24 mouse cellular contexts compared by ENCODE assay signal in genomic region chr11:45685571-45685970, GRCm38 (mm10).
DNase-seq lines count a peak whose midpoint lies in the region; ATAC-seq and TF ChIP-seq lines count a peak whose summit lies in the region.
"Had no signal": no experiment of that assay in that cellular context is flagged by ENCODE, and none has a peak within 500 bp of the region (broad histone marks: within the 10 kb centered on the region; RNA-seq: fewer than 3 reads in every experiment).

No protein-coding gene starts in this region.

- TF ChIP-seq CTCF in testis, adult 2 months (IDR thresholded peaks at IDR 0.05; ENCODE audit: control insufficient read depth, insufficient read depth, insufficient replicate concordance, low read depth, low read length) = no peak

- no peak for ATAC-seq in heart, embryonic 11.5 days (replicated peaks; ENCODE audit: insufficient number of reproducible peaks, low FRiP score, low TSS enrichment)
- no peak for ATAC-seq in midbrain, embryonic 15.5 days (replicated peaks)
- ATAC-seq: CD4-positive, CD25-positive, alpha-beta regulatory T cell, adult 4 months; forebrain, embryonic 15.5 days; hindbrain, embryonic 16.5 days; inflammation-experienced regulatory T-cells, adult 6 months; intestine, postnatal 0 days had no signal

- H3K9me3 ChIP-seq in heart, embryonic 11.5 days (replicated peaks; ENCODE audit: control insufficient read depth, low read length) = no peaks in the 10 kb centered on the region
- H3K9me3 ChIP-seq in midbrain, embryonic 15.5 days = no peaks in the 10 kb centered on the region
- H3K9me3 ChIP-seq: embryonic facial prominence, embryonic 15.5 days; forebrain, embryonic 15.5 days; G1E; heart, embryonic 15.5 days; hindbrain, embryonic 12.5 days had no signal

- no peak overlapping the region for H3K27ac ChIP-seq in heart, embryonic 11.5 days (ENCODE audit: low read depth, low read length)
- H3K27ac ChIP-seq in testis, adult 2 months (ENCODE audit: control insufficient read depth, insufficient read depth, low read depth, low read length) = peak overlapping the region; percentile 12; the same call in 1 of the 2 replicates
- no peak overlapping the region for H3K27ac ChIP-seq in midbrain, embryonic 15.5 days
- H3K27ac ChIP-seq: embryonic facial prominence, embryonic 15.5 days; forebrain, embryonic 15.5 days; heart, embryonic 15.5 days; hindbrain, embryonic 12.5 days had no signal

- peaks cover 9% of the 10 kb centered on the region; the same call in 1 of the 2 replicates for H3K4me1 ChIP-seq in heart, embryonic 11.5 days (ENCODE audit: control insufficient read depth, insufficient read depth, low read length)
- no peaks in the 10 kb centered on the region for H3K4me1 ChIP-seq in testis, adult 2 months (ENCODE audit: control insufficient read depth, insufficient read depth, low read length)
- H3K4me1 ChIP-seq in midbrain, embryonic 15.5 days = no peaks in the 10 kb centered on the region
- H3K4me1 ChIP-seq: forebrain, embryonic 15.5 days; hindbrain, embryonic 12.5 days had no signal

- H3K27me3 ChIP-seq in heart, embryonic 11.5 days (ENCODE audit: control insufficient read depth, insufficient read depth, low read length) = no peaks in the 10 kb centered on the region
- no peaks in the 10 kb centered on the region for H3K27me3 ChIP-seq in testis, adult 2 months (ENCODE audit: control insufficient read depth, insufficient read depth, low read length)
- no peaks in the 10 kb centered on the region for H3K27me3 ChIP-seq in midbrain, embryonic 15.5 days (replicated peaks)
- H3K27me3 ChIP-seq: embryonic facial prominence, embryonic 15.5 days; forebrain, embryonic 15.5 days; heart, embryonic 15.5 days; hindbrain, embryonic 12.5 days had no signal

- H3K36me3 ChIP-seq in heart, embryonic 11.5 days (ENCODE audit: control insufficient read depth, insufficient read depth, low read length) = no peaks in the 10 kb centered on the region
- H3K36me3 ChIP-seq in testis, adult 2 months (ENCODE audit: control insufficient read depth, insufficient read depth, low read length) = no peaks in the 10 kb centered on the region
- H3K36me3 ChIP-seq in midbrain, embryonic 15.5 days (replicated peaks) = no peaks in the 10 kb centered on the region
- H3K36me3 ChIP-seq: embryonic facial prominence, embryonic 15.5 days; forebrain, embryonic 15.5 days; G1E; heart, embryonic 15.5 days; hindbrain, embryonic 12.5 days had no signal

- H3K4me2 ChIP-seq in heart, embryonic 11.5 days = no peak overlapping the region
- H3K4me2 ChIP-seq in midbrain, embryonic 15.5 days = no peak overlapping the region
- H3K4me2 ChIP-seq: embryonic facial prominence, embryonic 15.5 days; forebrain, embryonic 15.5 days; heart, embryonic 15.5 days; hindbrain, embryonic 12.5 days had no signal

- DNase-seq in gastrocnemius, adult 18-20 months (ENCODE audit: low spot score) = peak; percentile 51
- DNase-seq in gastrocnemius, postnatal 4 days (ENCODE audit: low spot score in 2 of 2) = no peak
- DNase-seq in heart, adult 18-20 months = peak; percentile 35 to 39
- DNase-seq in testis, postnatal 10 days (ENCODE audit: low spot score) = no peak
- DNase-seq: adrenal gland, adult 8-10 months; adrenal gland, postnatal 36 days; B cell, adult 2 months; cerebellum, adult 11 months; cerebellum, adult 8-10 months; cerebellum, postnatal 14 days; embryo, embryonic 11 days; kidney, adult 8-10 months had no signal

- TF ChIP-seq POLR2A in testis, adult 2 months (IDR thresholded peaks at IDR 0.05; ENCODE audit: control insufficient read depth, low read depth, low read length) = no peak

- H3K9ac ChIP-seq in heart, embryonic 11.5 days (ENCODE audit: low read depth, low read length) = no peak overlapping the region
- no peak overlapping the region for H3K9ac ChIP-seq in midbrain, embryonic 15.5 days
- H3K9ac ChIP-seq: embryonic facial prominence, embryonic 15.5 days; forebrain, embryonic 15.5 days; heart, embryonic 15.5 days; hindbrain, embryonic 12.5 days had no signal

- WGBS in heart, embryonic 11.5 days (ENCODE audit: insufficient replicate concordance) = 78% methylated on average over 5 of the region's 5 CpGs
- WGBS in midbrain, embryonic 15.5 days = 92% methylated on average over 5 of the region's 5 CpGs

- no peak overlapping the region for H3K4me3 ChIP-seq in heart, embryonic 11.5 days (ENCODE audit: low read depth, low read length)
- no peak overlapping the region for H3K4me3 ChIP-seq in testis, adult 2 months (ENCODE audit: control insufficient read depth, low read depth, low read length)
- no peak overlapping the region for H3K4me3 ChIP-seq in midbrain, embryonic 15.5 days
- H3K4me3 ChIP-seq: embryonic facial prominence, embryonic 15.5 days; forebrain, embryonic 15.5 days; heart, embryonic 15.5 days; hindbrain, embryonic 12.5 days had no signal

Comparison
In these comparisons a context has a peak if more than half of its experiments do, and no peak if none do; other contexts are left out.
1. DNase-seq: peak in gastrocnemius, adult 18-20 months (single experiment) and heart, adult 18-20 months (2 of 2); none in gastrocnemius, postnatal 4 days (0 of 2) and testis, postnatal 10 days (single experiment).